Mouse (Mus musculus) R1 (cell line): Measurements from ENCODE around the gene Klf1.
A peak's percentile ranks its signal among the peaks of the same experiment; 100 is the strongest.

Source experiments
- DNase-seq: peaks from one replicate; pipeline ENCODE4 v3.0.0-alpha.2; 2018; ENCODE audit warnings: low read depth, low spot score

Klf1 gene

DNA sequence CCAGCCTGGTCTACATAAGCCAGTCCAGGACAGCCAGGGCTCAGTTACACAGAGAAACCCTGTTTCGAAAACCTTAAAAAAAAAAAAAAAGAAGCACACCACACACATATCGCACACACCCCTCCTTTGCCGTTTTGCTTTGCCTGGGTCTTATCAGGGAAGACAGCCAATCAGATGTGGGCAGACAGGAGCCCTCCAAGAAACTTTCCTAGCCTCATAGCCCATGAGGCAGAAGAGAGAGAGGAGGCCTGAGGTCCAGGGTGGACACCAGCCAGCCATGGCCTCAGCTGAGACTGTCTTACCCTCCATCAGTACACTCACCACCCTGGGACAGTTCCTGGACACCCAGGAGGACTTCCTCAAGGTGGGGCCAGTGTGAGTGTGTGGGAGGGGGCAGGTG, at the start of gene Klf1:
Gene Klf1, plus strand, starts transcription at position 177 of the 400 bp plus-strand sequence.
- DNase-seq: no peak

DNA sequence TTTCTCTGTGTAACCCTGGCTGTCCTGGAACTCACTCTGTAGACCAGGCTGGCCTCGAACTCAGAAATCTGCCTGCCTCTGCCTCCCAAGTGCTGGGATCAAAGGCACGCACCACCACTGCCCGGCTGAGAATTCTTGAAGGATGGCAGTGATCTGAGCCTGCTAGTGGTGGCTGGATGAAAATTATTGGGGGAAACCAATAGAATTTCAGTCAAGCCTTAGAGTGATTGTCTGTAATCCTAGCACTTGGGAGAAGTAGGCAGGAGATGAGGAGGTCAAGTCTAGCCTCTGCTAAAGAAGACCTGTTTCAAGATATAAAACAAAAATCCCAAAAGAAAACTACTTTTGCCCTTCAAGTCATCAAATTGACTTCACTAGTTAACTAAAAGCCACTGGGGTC, 45.3 kb upstream of the Klf1 start:
- no peak for DNase-seq

DNA sequence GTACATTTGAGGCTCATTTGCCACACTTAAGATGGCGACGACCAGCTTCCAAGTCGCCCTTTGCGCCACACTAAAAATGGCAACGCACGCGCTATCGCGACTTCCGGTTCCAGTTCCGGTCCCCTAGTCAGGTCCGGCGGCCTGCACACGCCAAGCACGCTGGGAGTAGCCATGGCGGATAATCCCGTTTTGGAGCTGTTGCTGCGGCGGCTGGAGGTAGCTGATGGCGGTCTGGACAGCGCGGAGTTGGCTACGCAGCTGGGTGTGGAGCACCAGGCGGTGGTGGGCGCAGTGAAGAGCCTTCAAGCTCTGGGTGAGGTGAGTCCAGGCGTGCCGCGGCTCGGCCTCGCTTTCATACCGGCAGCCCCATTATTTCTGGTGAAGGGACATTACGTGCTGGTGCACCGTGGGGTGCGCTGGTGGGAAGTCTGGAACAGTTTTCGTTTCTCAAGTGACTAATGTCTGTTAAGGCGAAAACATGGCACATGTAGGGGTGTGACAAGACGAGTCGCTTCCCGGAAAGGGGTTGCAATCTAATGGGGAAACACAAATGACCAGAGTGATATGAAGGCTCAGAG, 44.8 kb upstream of the Klf1 start, which contains the start of gene Farsa:
Gene Farsa, plus strand, starts transcription at position 126 of the 578 bp plus-strand sequence.
- DNase-seq: peak; percentile 96

DNA sequence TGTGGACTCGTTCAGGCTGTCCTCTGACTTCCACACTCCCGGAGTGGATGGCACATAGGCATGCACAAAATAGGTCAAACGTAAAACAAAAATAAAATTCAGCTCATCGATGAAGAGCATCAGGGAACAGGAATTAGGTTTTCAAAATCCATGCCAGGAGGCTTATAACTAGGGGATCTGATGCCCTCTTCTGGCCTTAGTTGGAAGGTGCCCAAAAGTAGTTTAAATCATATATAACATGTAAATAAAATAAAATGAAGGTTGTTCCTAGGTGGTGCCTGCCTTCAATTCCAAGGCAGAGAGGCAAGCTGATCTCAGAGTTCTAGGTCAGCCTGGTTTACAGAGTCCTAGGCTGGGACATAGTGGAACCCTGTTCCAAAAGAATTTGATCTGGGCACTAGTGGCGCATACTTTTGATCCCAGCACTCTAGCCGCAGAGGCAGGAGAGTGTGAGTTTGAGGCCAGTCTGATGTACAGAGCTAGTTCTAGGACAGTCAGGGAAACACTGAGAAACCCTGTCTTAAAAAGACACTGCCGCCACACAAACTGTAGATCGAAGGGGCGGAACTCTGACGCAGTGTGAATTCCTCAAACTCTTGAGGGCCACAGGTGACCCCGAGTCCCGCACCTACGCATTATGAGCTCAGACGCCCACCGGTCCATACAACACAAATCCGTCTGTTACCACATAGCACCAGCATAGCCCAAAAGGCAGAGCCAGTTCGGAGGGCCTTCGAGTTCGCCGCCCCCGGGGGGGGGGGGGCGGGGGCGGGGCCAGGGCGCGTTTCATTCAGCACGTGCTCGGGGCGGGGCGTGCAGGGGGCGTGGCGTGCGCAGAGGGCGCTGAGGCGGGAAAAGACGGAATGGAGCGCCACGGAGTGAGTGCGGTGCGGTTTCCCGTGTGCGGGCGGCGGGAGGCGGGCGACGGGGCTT, 30.1 kb upstream of the Klf1 start, which contains the start of gene Syce2:
Gene Syce2, plus strand, starts transcription at position 736 of the 933 bp plus-strand sequence.
- DNase-seq: peak; percentile 85

DNA sequence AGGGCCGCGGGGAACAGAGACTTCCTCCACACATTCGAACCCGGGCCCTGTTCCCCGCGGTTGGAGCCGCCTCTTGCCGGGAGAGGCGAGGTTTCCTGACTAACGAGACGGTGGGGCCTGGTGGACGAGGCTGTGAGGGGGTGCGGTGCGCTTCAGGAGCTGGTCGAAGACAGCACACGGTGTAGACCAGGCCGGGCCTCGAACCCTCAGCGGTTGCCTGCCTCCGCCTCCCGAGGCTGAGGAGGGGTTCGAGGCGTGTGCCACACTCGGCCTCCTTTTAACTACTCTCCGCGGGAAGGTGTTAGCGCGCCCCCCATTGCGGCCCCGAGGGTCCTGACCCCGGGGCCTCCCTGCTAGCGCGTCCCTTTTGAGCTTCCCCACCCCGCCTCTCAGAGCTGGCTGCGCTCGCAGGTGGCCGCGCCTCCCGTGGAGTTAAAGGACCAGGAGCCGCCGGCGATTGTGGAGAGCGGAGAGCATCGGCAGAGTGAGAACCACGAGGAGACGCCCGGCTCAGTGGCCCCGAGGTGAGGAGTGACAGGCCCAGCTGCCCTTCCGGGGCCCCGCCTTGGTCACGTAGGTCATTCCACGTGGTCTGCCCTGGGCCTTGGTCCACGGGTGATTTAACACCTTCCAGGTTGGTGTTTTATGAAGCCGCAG, 29.3 kb upstream of the Klf1 start:
- DNase-seq: peak; percentile 57

DNA sequence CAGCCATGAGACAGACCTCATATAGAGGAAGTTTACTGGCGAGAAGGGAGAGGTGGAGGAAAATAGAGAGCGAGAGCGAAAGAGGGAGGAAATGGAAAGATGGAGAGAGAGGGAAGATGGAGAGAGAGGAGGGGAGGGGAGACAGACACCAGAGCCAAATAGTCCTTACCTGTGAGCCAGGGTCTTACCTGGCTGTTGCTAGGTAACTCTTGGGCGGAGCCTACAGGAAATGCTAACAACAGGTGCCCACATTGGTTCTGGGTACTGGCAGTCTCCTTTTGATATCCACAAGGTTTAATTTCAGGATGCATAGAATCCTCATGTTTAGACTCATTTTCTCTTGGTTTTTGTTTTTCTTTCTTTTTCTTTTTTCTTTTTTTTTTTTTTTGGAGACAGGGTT, 28.7 kb upstream of the Klf1 start:
- peak; percentile 52 for DNase-seq

DNA sequence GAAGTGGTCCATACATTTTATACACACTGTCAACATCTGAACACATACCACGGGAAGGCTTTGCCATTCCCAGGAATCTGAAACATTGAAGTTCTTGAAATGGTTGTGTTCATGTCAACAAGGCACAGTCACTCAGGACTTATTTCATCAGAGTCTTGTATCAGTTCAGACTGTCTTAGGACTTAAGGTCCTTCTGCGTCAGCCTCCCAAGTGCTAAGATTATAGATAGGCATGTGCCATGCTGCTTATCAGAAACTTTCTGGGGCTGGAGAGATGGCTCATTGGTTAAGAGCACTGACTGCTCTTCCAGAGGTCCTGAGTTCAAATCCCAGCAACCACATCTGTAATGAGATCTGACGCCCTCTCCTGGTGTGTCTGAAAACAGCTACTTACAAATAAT, 27.4 kb upstream of the Klf1 start:
- DNase-seq: no peak

DNA sequence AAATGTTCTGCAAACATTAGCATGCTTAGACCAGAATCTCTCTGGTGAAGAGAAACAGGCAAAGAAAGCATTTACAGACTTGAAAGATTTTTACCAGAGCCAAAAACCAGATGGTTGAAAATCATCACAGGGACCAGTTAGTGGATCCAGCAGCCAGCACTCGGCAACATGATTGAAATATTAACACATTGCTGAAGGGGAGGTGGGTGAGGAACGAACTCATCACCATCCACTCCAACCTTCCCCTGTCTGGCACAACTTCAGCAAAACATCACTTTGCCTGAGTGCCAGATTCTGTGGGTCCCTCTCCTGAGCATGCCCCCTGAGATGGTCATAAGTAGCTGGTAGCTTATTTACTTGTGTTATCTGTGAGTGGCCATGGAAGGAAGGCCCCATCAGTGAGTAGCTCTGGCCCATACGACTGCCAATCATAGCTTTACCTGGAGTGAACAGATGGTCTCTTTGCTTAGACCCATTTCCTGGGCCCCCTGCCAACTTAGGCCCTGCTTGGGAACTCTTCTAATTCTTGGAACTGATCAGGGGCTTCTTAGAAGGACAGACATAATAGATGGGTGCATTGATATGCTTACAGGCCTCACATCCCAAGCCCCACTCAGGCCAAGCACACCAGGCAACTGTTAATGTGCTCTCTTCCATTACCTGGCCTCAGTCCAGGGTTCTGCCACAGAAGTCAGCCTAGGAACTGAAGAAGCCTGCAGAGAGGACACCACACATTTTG, 24.3 kb upstream of the Klf1 start:
- no peak for DNase-seq

DNA sequence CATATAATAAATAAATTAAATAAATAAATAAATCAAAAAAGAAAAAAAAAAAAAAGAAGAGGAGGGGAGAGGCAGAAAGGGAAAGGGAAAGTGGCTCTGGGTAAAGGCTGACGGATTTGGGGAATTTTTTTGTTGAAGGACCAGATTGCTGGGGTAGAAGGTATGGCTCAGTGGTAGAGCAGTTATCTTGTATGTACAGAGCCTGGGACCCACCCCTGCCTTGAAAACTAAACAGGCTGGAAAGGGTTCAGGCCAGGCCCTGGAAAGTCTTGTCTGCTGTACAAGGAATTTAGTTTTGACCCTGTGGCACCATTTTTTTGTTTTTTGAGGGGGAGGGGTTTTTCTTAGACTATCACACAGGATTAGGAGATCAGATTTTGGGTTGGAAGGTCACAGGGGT, 22.8 kb upstream of the Klf1 start:
- no peak for DNase-seq

DNA sequence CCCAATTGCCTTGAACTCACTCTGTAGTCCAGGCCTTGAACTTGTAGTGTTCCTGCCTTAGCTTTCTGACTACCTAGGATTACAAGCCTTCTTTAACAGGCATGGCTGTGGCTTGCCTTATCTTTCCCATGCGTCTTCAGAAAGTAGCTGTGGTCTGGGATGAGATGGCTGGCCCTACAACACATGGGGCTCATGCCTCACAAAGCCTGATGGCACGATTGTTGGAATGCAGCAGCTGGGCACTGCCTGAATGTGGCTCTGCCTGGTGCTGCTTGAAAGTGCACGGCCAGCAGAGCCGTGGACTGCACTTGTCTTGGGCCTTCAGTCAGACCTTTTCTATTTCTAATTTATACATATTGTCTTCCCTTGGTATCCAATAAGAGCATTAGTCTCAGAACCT, 17.0 kb upstream of the Klf1 start:
- no peak for DNase-seq

DNA sequence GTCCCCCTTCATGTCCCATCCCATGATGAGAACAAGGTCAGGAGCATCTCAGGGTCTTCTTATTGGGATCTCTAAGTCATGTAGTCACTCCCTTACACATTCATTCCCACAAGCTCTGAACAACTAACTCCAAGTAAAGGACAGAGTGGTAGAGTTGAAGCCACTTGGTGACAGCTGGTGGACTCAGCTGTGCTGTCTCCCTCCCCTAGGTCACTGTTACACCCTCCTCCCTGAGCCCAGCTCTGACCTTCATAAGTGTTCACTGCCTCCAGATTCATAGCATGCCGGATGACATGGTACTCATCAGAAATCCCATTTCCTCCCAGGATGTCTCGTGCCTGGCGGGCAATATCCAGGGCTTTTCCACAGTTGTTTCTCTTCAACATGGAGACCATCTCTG, 13.4 kb upstream of the Klf1 start:
- no peak for DNase-seq

DNA sequence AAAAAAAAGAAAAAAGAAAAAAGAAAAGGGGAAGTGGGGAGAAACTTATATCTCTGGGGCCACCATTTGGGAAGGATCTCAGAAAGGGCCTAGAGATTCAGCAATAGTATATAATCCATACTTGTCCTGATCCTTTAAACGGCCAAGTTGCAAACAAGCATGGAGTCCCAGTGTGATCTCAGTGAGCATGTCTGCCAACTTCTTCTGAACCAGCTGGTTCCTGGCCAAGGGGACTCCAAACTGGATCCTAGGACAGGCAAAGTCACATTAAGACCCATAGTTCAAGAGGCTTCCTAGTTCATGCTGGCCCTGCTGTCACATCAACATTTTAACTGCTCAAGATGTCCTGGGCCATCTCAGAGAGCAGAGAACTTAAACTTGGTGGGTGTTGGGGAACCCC, 12.6 kb upstream of the Klf1 start:
- DNase-seq: no peak

DNA sequence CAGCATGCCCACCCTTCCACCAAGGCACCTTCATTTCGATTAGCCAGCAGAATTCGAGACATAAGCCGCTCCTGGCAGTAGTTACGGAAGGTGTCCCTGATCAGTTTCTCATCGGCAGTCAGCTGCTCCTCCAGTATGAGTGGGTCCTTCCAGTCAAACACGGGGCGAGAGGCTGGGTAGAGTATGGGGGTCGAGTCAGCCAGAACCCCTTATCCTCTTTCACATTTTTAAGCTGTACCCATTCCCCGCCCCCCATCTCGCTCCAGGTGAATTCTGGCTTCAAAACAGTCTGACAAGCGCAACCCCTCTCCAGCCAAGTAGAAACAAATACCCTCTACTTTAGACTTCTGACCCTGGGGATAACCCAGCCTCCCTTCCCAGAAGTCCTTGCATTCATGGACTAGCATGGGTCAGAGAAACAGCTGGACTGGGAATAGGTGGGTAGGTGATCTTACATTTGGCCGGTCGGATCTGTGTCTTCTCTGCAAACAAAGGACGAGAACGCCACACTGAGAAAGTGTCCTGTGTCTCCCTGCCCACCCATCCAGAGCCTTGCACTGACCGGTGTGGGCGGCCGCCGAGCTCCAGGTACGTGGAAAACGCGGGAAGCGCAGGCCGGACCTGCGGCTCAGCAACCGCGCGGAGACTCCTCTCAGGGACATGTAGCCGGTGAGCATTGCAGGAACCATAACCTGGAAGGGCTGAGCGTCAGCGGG, 8.6 kb upstream of the Klf1 start:
- DNase-seq: no peak

DNA sequence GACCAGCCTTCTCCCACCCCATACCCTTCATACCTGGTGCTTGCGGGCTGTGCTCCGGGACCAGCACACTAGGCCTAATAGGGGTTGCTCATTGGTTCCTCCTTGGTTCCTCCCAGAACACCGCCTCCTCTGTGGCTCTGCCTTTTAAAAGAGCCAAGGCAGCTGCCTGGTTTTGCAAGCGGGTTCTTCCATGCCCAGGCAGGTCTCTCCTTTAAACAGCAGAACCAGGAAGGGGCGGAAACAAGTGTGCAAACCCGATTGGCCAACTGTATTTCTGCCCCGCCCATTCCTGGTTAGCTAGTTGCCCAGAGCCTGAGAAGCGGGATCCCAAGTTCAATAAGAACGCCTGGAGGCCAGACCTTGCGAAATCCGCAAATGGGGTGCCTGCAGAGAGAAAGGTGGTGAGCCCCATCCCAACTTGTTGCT, 8.0 kb upstream of the Klf1 start, which contains the start of gene Gcdh:
Gene Gcdh, minus strand, starts transcription at position 213 of the 426 bp plus-strand sequence.
- DNase-seq: peak; percentile 99

DNA sequence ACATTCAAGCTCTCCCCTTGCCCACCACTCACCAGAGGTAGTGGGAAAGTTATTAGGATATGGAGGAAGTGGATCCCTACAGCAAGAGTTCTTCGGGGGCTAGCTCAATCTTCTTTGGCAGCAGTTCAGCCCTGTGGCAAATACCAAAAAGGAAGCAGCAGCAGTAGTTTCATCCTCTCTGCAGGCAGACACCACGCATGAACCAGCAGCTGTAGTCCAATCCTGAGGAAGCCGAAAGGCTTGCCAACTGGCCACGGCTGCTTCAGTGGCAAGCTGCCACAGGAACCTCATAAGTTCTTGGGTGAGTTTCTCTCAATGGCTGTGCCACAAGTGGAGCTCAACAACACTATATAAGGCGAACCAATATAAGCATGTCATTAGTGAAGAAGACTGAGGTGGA, 5.8 kb upstream of the Klf1 start:
- no peak for DNase-seq

DNA sequence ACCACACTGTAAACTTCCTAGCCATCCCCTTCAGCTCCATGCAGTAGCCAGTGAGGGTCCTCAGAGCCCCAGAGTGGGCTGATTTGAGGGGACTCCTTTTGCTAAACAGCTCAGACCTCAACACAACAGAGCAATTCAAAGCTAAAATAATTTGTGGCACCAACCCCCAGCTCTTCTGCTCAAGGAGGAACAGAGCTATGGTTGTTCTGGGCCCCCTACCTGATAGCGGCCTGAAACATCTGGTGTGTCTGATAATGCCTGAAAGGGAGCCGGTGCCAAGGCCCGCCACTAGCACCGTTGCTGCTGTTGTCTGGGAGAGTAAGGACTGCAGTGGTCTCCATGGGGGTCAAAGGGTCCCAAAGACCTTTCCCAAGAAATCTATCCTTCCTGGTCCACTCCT, 657 bp upstream of the Klf1 start:
- no peak for DNase-seq

DNA sequence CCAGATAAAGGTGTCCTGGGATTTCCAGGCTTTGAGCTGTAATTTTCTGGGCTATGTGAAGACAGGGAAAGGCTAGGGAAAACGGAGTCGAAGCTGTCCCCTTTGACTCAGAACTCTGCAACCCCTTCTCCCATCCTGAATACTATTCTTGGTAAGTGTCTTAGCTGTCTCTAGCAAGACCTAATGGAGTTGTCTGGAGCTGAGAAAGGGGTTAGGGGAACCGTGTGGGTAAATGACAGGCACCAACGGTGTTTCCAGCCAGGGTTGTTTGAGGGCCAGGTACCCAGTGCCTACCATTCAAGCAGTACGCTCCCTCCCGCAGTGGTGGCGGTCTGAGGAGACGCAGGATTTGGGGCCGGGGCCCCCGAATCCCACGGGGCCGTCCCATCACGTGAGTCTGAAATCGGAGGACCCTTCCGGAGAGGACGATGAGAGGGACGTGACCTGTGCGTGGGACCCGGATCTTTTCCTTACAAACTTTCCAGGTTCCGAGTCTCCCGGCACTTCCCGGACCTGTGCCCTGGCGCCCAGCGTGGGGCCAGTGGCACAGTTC, 715 bp downstream of the Klf1 start:
- no peak for DNase-seq

DNA sequence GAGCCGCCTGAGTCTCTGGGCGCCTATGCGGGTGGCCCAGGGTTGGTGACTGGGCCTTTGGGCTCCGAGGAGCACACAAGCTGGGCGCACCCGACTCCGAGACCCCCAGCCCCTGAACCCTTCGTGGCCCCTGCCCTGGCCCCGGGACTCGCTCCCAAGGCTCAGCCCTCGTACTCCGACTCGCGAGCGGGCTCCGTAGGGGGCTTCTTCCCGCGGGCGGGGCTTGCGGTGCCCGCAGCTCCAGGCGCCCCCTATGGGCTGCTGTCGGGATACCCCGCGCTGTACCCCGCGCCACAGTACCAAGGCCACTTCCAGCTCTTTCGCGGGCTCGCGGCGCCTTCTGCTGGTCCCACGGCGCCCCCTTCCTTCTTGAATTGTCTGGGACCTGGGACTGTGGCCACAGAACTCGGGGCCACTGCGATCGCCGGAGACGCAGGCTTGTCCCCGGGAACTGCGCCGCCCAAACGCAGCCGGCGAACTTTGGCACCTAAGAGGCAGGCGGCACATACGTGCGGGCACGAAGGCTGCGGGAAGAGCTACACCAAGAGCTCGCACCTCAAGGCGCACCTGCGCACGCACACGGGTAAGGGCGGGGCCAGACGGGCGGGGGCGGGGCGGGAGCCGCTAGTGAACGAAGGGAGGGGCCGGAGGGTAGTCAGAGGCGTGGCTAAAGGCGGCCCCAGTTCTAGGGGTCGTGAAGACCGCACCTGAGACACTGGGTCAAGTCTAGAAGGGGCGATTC, 1.4 kb downstream of the Klf1 start:
- peak; percentile 91 for DNase-seq

DNA sequence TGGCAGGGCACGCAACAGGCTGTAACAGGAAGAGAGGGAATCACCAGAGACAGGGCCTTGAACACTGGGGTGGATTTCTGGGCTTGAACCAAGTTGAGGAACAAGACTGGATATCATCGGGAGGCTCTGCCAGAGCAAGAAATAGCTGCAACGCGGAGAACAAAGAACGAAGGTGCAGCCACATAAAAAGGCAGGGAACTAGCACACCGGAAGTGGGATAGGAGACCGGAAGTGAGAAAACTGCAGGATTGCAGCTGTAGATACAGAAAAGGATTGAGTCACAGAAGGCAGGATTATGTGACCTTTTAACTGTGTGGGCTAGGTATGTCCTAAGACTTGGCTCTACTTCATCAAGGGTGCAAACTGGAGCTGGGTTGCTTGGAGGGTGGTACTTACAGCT, 2.6 kb downstream of the Klf1 start:
- DNase-seq: peak; percentile 55

DNA sequence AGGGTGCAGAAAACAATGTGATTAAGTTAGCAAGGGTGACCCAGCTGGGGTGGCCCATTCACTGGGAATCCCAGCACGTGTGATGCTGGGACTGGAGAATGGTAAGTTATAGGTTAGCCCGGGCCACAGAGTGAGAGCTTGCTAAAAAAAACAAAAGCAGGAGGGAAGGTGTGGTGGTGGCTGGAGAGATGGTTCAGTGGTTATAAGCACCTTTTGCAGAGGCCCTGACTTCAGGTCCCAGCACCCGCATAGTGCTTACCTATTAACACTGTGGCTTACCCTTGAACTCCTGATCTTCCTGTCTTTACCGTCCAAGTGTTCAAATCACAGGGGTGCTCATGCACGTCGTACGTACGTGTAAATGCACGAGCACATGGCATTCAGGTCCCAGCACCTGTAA, 5.3 kb downstream of the Klf1 start:
- no peak for DNase-seq
